Mouse (Mus musculus) left cerebral cortex, postnatal 14 days (tissue): ENCODE data around the gene Defb42. TPM values are rescaled to one million over a fixed set of nuclear protein-coding genes. Genes with fewer than 3 reads are reported as not detected.

Experiments
- DNase-seq, 2 experiments: peaks; one replicate each; pipeline ENCODE4 v3.0.0; 2021 to 2022; ENCODE audit warnings: low spot score in 2 of 2, mixed read lengths in 1 of 2
- intact Hi-C: fragments of 180-260 bp; cut with DNase I; formaldehyde crosslinking; loops from one replicate; pipeline ENCODE4 v1.15.1; 2025
- long read RNA-seq, 2 experiments: library from polyadenylated mRNA; stranded (forward); transcript quantifications; one replicate each; pipeline ENCODE4 v2.0.0; 2021
- total RNA-seq, 2 experiments: library from RNA; stranded (reverse); gene quantifications; 2 replicates each; pipeline ENCODE4 v1.2.3; 2021

The Defb42 gene
- not detected for total RNA-seq
- long read RNA-seq, experiment 1: 0 reads
- long read RNA-seq, experiment 2: 0 reads

- intact Hi-C loops: no loop called here
These were observed at the start of gene Defb42 for GRCm38 (mm10) chr14:63046691-63047090. TSS of gene Defb42 (plus strand) at chr14:63046991.

GRCm38 (mm10) chr14:62997777-62998176 is 49.0 kb upstream of the Defb42 start, which contains the start of gene Defb47:
TSS of gene Defb47 (plus strand) at chr14:62998077.
- DNase-seq: no peak
- intact Hi-C loops: no loop called here

More at GRCm38 (mm10) chr14:63046691-63047090, at the start of gene Defb42:
- DNase-seq: no peak

DNA sequence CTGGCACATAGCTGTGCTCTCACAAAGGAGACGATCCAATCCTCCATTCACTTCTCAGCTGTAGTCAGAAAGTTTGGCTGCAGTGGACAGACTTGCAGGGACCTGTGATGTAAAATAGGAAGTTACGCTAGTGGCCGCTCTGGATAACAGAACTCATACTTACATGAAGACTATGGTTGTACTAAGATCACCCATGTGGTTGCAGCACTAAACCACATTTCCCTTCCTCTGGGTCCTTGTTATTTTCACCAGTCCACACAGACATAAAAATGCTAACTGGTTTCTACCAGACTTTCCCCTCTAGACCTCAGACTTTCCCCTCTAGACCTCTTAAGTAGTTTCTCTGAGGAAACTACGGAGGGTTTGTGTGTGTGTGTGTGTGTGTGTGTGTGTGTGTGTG is 47.8 kb upstream of the Defb42 start:
- intact Hi-C loops: no loop called here

GRCm38 (mm10) chr14:63002588-63002987 is 44.2 kb upstream of the Defb42 start:
- intact Hi-C loops: no loop called here

More for the DNA sequence above, 47.8 kb upstream of the Defb42 start:
- DNase-seq: no peak

GRCm38 (mm10) chr14:63011471-63011870 is 35.3 kb upstream of the Defb42 start, which contains the start of gene Defb43:
TSS of gene Defb43 (plus strand) at chr14:63011771.
- intact Hi-C loops: no loop called here

More at GRCm38 (mm10) chr14:63002588-63002987, 44.2 kb upstream of the Defb42 start:
- no peak for DNase-seq

GRCm38 (mm10) chr14:63013082-63013481 is 33.7 kb upstream of the Defb42 start:
- DNase-seq: no peak
- intact Hi-C loops: no loop called here

More at GRCm38 (mm10) chr14:63011471-63011870, 35.3 kb upstream of the Defb42 start, which contains the start of gene Defb43:
- DNase-seq: no peak

DNA sequence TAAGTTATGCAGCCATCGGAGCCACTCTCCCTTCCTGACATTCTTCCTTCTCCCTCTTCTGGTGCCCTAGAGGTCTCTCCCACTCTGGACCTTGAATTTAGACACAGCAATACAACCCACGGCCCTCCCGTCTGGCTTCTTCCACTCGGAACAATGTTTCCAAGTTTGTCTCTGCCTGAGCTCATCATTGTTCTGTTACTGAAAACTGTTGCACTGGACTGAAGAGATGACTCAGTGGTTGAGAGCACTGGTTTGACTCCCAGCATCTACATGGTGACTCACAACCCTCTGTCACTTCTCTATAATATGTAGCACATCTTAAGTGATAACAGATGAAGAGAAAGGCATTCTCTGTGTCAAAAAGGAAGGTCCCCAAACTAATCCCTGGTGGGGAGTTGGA is 32.1 kb upstream of the Defb42 start:
- DNase-seq: no peak
- intact Hi-C loops: no loop called here

GRCm38 (mm10) chr14:63020524-63021156 is 26.2 kb upstream of the Defb42 start:
- intact Hi-C loops: no loop called here
- peak; percentile 15 to 26 for DNase-seq

- intact Hi-C loops: no loop called here
- DNase-seq: no peak
These were observed 3.1 kb downstream of the Defb42 start, which contains the start of gene Defb30 for GRCm38 (mm10) chr14:63049910-63050370. TSS of gene Defb30 (minus strand) at chr14:63049960.

DNA sequence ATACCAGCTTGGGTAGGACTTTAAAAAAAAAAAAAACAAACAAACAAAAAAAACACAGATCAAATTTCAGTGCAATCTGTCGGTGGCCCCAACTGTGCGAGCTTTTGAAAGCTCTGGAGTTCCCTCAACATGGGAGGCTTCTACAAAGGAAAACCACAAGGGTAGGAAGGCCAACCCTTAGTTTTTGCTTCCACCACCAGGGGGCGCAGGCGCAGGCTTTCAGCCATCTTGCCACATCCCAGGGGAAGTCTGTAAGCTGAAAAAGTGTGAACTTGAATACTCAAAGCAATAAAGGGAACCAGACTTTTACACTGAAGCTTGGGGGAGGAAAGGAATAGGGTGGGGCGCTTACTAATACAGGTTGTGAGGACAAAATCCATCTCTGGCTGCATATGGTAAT is 4.0 kb downstream of the Defb42 start:
- intact Hi-C loops: no loop called here
- DNase-seq: peak; percentile 19 to 43

DNA sequence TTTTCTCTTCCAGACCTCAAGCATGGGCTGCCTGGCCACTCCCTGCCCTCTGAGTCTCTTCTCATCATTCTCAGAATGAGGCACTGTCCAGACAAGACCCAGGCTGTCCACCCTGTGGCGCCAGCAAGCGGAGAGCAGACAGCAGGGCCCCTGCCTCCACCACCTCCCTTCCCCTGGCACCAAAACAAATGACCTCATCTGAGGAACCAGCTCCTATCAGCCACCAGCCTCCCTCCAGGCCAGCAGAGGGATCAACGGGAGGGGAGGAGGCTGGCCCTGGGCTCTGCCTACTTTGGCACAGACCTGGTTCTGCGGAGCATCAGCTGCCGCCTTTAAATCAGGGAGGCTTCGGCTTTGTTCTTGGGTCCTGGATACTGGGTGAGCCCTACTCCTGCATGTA is 7.9 kb downstream of the Defb42 start:
- DNase-seq: no peak
- intact Hi-C loops: no loop called here

DNA sequence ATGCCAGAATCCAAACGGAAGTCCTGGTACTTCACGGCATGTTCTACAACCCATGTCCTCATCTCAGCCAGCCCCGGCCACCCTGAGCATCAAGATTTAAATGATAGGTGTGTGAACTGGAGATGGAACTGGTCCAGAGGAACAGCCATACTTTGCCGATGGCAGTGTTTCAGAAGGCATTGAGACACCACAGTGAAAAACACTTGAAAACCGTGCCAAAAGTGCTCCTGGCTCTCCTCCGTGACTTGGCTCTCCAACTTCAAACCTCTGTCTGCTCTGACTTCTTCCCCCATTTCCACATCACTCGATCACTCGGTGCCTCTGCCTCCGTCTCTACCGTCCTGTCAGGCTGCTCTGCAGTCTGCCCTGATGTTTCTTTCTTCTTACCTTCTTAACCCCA is 13.6 kb downstream of the Defb42 start:
- no peak for DNase-seq
- intact Hi-C loops: no loop called here

DNA sequence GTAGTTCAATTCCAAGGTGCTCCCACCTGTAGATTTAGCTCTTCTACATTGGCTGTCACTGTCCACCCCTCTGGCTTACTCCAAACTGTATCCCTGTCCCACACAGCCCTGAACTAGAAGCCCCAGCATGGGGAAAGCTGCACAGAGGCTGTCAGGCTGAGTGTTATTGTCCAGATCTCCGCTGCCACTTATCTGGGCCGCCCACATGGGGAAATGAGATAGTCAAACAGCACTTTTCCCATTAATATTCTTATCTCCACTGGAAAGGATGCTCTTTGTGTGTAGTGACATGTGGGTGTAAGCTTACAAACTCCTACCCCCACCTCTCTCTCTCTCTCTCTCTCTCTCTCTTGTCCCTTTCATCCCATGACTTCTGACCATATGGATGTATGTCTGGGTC is 15.4 kb downstream of the Defb42 start:
- intact Hi-C loops: no loop called here
- no peak for DNase-seq

DNA sequence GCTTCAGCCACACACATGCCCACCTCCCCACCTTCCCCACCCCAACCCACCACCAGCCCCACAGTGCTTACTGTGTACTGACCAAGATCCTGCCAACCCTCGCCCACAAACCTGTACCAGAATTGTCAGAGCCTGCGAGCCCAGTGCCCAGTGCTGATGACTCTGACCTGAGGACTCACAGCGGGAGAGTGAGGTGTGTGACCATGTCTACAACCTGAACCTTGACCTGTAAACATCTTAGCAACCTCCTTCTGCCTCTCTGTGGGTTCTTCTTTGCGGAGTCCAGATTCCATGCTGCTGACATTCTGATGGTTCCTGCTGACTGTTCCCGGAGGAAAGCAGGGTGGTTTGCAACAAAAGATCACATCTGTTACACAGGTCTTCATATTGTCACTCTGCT is 18.6 kb downstream of the Defb42 start:
- intact Hi-C loops: no loop called here
- no peak for DNase-seq

DNA sequence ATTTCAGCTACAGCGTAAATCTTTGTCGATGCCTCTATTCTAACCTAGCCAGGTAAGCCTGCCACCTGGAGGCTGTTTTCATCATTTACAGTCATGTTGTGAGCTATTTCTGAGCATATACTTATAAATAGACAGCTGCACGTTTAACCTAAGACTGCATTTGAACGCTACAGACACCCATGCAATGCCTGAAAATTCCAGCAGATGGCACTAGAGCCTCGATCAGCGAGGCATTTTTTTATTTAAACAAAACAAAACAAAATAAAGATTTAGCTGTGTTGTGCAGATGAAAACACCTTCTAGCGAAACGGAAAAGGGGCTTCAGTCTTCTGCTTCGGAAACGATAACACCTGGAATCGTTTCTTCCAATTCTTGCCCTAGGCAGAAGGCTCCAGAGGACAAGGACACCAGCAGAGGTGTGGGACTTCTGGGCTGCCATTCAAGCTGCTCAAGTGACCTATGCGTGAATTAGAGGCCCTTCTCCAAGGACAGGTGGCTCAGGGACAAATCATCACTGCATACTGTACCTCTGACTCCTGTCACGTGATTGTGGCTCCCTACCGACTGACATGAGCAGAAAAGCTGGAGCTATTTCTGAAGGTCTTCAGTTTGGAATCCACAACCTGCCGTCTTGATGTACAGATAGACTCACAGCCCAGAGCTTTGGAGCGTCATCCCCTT is 20.0 kb downstream of the Defb42 start:
- intact Hi-C loops: loop anchor here (1.0 to 2.0 kb wide), 3 partner anchors 128 to 306 kb away; no protein-coding TSS in a partner anchor
- DNase-seq: peak; percentile 73 to 84

- intact Hi-C loops: loop anchor here (2.0 kb wide), 2 partner anchors 127 to 305 kb away; no protein-coding TSS in a partner anchor
These were observed 20.9 kb downstream of the Defb42 start for GRCm38 (mm10) chr14:63067708-63068107.

More at GRCm38 (mm10) chr14:63067708-63068107, 20.9 kb downstream of the Defb42 start:
- DNase-seq: no peak
